Mouse (Mus musculus): ENCODE measurements around the gene Cc2d2a. TPM values are rescaled to one million over a fixed set of nuclear protein-coding genes. Genes with fewer than 3 reads are reported as not detected.

Cc2d2a gene
- total RNA-seq (2021) = 10 to 100 TPM; 13.3 to 13.5 TPM

DNA sequence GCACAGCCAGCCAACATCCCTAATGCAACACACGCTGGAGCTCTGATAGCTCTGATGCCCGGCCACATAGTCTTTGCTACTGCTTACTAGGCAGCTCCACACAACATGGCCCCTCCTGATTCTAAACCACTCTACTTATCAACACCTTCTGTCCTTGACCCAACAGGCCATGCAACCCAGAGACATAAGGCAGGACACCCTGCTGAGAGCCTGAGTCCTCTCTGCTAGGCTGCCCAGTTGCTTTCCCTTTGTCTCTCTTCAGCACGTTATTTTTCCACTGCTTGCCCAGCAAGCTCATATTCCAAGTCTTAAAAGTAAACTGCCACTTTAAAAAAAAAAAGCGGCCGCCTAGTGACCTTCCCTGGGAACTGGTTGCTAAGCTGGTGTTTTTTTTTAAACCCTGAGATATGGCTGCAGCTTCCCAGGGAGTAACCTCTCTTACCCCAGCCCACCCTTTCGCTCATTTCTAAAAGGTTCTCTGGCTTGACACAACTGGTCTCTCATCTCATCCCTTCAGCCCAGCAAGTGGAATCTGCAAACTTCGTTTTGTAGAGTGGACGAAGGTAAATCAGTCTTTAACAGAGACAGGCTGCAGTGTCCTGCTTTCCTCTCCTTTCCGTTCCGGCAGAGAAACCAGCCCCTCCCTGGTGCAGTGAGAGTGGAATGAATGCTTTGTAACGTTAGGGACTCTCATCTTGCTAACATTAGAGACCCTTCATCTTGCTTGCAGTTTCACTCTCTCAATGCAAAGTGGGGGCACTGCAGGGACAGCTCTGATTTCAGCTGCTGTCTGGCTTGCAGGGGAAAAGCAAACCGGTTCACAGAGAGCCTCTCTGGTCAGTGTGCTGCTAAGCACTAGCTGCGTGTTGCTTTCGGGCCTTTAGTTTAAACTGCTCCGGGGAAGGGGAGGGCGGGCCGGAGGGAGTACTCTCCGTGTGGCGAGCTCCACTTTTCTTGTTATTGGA lies at the start of gene Cc2d2a:
Cc2d2a (plus strand) TSS at position 350 of the 965 bp plus-strand sequence.
- peak; percentile 40 to 55 for DNase-seq (ENCODE audit: low spot score in 2 of 2)
- intact Hi-C loops (cut with DNase I) = no loop called here

DNA sequence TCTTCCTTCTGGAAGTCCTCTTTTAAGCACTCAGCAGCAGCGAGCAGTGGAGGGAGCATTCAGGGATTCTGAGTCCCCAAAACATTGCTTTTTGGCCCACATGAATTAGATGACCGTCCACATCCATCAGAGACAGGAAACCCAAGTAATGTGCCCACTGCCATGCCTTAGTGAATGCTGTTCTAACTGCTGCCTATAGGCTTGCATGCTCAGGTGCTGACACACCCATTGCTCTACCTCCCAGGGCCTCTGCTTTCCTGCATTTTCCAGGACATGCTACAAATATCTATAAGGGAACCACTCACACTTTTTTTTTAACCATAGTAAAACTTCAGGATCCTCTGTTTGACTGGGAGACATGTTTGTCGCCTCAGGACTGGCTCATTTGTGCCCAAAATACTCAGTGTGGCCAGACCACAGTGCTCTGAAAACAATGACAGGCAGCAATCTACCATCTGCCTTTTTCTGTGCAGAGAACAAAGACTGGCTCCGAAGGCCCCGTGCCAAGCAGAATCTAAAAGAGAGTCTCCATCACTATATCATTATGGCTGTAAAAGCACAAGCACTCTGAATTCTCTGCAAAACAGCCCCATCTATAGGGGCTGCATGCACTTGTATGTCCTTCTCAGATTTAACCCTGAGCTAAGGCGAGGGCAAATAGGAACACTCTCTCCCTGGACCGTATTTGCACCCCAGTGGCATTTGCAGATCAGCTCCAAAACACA lies 40.4 kb upstream of the Cc2d2a start:
- peak in 1 of 2 experiments; percentile 20 for DNase-seq (ENCODE audit: low spot score in 2 of 2)
- intact Hi-C loops (cut with DNase I) = loop anchor here (10.0 kb wide), 1 partner anchor 1737 kb away; no protein-coding TSS in a partner anchor

- DNase-seq (ENCODE audit: low spot score in 2 of 2) = no peak
- intact Hi-C loops (cut with DNase I) = loop anchor here (10.0 kb wide), 1 partner anchor 1741 kb away; no protein-coding TSS in a partner anchor
These were observed 36.7 kb upstream of the Cc2d2a start for GRCm38 (mm10) chr5:43625407-43625806.

GRCm38 (mm10) chr5:43634071-43634601 lies 28.0 kb upstream of the Cc2d2a start:
- DNase-seq (ENCODE audit: low spot score in 2 of 2) = no peak
- intact Hi-C loops (cut with DNase I) = loop anchor here (2.0 kb wide), 2 partner anchors 51 to 211 kb away; no protein-coding TSS in a partner anchor

- intact Hi-C loops (cut with DNase I) = loop anchor here (2.0 kb wide), 2 partner anchors 52 to 212 kb away; no protein-coding TSS in a partner anchor
- peak; percentile 65 to 90 for DNase-seq (ENCODE audit: low spot score in 2 of 2)
These were observed 27.5 kb upstream of the Cc2d2a start for GRCm38 (mm10) chr5:43634602-43635081.

GRCm38 (mm10) chr5:43645020-43645419 lies 17.1 kb upstream of the Cc2d2a start:
- intact Hi-C loops (cut with DNase I) = no loop called here
- no peak for DNase-seq (ENCODE audit: low spot score in 2 of 2)

DNA sequence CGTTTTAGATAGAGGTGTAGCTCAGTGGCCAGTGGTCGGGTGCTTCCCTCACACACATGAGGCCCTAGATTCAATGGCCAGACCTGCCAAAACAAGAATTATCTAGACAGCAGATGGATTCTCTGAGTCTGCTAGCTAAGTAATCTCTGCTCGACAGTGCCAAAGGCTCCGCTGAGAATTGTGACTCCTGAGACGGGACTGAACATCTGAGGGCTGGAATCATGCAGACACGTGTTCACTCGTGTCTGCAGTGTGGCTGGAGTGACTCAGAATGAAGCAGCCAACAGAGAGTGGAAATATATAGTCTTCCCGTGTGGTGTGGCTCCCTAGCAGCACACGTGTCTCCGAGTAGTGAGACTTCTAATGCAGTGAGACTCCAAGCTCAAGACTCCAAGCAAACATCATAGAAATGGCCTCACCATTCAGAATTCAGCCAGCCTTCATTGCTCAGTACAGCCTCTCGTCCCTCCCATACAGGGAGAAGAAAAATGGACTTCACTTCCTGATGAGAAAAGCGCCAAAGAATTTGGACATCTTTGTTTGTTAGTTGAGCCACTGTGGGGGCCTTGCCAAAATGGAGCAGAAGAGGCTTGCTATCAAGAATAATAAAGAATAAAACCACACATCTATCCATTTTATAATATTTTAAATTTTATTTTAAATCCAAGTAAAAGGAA lies 14.9 kb upstream of the Cc2d2a start:
- peak in 1 of 2 experiments; percentile 44 for DNase-seq (ENCODE audit: low spot score in 2 of 2)
- intact Hi-C loops (cut with DNase I) = no loop called here

GRCm38 (mm10) chr5:43661498-43661897 lies 648 bp upstream of the Cc2d2a start:
- intact Hi-C loops (cut with DNase I) = no loop called here
- no peak for DNase-seq (ENCODE audit: low spot score in 2 of 2)

DNA sequence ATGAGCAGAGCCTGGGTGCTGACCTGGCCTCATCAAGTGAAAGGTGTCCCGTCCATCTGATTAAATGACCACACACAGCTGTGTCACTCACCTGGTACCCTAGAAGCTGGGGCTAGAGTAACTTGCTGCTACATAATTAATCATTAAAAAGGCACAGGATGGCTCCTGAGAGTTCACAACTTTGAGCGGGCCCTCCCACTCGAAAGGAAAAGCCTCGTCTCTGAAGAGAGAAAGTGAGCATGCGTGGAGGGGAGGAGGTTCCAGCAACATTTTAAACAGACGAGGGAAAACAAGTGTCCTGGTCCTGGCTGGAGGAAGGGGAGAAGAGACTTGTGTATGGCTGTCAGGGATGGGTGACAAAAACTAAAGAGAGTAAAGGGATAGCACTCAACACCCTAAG lies 1.4 kb downstream of the Cc2d2a start:
- intact Hi-C loops (cut with DNase I) = no loop called here
- no peak for DNase-seq (ENCODE audit: low spot score in 2 of 2)

- DNase-seq (ENCODE audit: low spot score in 2 of 2) = no peak
- intact Hi-C loops (cut with DNase I) = no loop called here
These were observed 3.0 kb downstream of the Cc2d2a start for GRCm38 (mm10) chr5:43665144-43665543.

- intact Hi-C loops (cut with DNase I) = no loop called here
- no peak for DNase-seq (ENCODE audit: low spot score in 2 of 2)
These were observed 7.0 kb downstream of the Cc2d2a start for GRCm38 (mm10) chr5:43669118-43669645.

DNA sequence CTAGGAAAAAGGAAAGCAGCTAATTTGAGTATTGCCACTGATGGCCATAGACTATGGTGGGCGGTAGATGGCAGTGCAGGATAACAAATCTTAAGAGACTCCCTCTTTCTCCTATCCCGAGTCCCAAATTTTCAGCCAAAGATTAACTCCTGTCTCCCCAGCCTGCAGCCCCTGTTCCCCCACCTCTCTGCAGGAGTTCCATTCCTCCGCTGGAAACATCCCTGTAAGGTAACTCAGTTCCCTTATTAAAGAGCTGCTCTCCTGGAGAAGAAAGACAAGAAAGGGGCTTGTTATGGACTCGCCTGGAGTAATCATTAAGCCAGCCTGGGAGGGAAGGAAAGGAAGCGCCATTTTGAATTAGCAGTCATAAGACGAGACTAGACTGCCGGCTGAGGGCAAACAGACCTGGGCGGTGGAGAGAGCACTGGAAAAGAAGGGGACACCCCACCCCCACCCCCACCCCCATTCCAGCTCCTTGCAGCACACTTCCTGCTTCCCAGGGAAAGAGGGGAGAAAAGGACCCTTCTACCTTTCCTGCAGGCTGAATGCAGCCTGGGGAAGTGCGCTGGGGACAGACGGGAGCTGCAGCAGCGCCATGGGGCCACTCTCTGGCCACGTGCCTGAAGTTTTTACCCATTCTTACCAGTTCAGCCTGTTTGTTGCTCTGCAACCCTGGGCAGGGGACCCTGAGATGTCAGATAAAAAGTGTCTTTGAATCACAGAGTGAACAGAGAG lies 10.2 kb downstream of the Cc2d2a start:
- peak; percentile 83 to 92 for DNase-seq (ENCODE audit: low spot score in 2 of 2)
- intact Hi-C loops (cut with DNase I) = loop anchor here (5.0 to 10.0 kb wide), 3 partner anchors 165 to 1762 kb away; no protein-coding TSS in a partner anchor

DNA sequence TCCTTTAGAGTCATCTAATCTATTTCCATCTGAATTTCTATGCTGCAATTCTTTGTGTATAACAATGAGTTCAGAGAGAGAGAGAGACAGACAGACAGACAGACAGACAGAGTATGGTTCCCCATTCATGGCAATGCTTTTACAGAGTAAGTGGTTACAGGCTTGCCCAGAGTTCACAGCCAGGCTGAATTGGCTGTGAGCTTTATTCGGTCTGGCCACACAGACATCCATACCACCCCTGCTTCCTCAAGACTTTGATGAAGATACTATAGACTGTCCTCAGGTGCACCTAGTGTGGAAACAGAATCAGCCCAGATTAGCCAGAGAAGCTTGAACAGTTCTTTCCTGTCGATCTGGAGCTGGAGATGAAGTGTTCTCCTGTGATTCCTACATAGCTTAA lies 10.9 kb downstream of the Cc2d2a start:
- intact Hi-C loops (cut with DNase I) = loop anchor here (5.0 to 10.0 kb wide), 3 partner anchors 164 to 1762 kb away; no protein-coding TSS in a partner anchor
- no peak for DNase-seq (ENCODE audit: low spot score in 2 of 2)

DNA sequence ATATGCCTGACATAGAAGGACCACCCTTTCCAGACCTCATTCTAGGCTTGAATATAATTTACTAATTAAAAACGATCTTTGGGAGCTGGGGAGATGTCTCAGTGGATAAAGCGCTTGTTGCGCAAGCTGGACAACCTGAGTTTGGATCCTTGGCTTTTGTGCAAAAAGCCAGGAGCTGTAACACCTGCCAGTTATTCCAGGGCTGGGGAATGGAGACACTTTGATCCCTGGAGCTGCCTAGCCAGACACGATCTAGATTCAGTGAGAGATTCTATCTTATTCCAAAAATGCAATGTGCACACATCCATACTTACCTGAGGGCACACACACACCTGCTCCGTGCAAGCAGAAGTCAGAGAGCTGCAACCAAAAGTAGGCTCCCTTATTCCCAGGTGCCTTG lies 23.3 kb downstream of the Cc2d2a start:
- intact Hi-C loops (cut with DNase I) = no loop called here
- no peak for DNase-seq (ENCODE audit: low spot score in 2 of 2)

DNA sequence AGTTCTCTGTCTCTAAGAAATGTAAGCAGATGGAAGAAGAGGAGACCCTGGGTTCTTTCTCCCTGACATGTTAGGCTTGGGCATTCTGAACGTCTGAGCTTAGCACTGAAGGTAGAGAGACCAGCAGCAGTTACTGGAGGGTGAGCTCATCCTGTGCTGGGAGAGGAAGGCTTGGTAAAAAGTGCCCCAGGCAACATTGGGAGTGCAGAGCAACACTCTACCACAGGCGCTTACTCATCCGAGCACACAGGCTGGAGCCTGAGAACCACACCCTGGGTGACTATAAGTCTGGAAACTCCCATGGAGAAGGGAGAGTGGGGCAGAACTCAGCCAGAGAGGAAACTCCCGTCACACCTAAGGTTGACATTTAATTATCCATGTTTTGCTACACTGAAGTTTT lies 30.3 kb downstream of the Cc2d2a start:
- intact Hi-C loops (cut with DNase I) = loop anchor here (5.0 kb wide), 1 partner anchor 415 kb away; no protein-coding TSS in a partner anchor
- DNase-seq (ENCODE audit: low spot score in 2 of 2) = no peak

GRCm38 (mm10) chr5:43697133-43697532 lies 35.0 kb downstream of the Cc2d2a start:
- no peak for DNase-seq (ENCODE audit: low spot score in 2 of 2)

GRCm38 (mm10) chr5:43699240-43699639 lies 37.1 kb downstream of the Cc2d2a start:
- intact Hi-C loops (cut with DNase I) = no loop called here
- DNase-seq (ENCODE audit: low spot score in 2 of 2) = no peak

More at GRCm38 (mm10) chr5:43697133-43697532, 35.0 kb downstream of the Cc2d2a start:
- intact Hi-C loops (cut with DNase I) = no loop called here
